Mouse (Mus musculus): ENCODE measurements around the gene Slc1a7. TPM values are rescaled to one million over a fixed set of nuclear protein-coding genes. Genes with fewer than 3 reads are reported as not detected.

The Slc1a7 gene
- total RNA-seq, 2 experiments from 2014 or later: 0.48 to 0.62 TPM

DNA sequence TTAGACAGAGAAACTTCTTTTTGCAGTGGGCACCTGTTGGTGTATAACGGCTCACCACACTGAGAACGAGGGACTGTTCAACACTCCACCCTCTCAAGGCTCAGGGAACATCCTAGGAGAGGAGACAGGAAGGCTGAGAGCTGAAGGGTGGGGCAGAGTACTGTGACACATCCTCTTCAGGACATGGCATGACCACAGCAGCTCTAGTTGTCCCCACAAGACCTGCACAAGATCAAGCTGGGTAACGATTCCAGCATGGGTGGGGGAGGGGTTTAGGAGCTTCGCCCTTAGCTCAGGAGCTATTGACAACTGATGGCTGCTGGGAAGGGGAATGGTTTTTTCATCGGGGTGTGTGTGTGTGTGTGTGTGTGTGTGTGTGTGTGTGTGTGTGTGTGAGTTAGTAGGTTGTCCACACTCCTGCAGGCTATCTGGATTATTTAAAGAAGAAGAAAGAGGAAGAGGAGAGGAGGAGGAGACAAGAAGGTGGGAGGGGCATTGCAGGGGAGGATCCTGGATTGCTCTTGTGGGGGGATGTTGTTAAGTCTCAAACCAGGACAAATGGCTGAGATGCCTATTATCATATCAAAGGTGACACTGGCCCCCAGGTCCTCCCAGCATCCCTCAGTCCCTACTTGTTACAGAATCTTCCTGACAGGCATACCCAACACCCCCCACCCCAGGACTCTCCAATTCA, 1.6 kb upstream of the Slc1a7 start:
- no peak for DNase-seq (ENCODE audit: low spot score in 2 of 2)

DNA sequence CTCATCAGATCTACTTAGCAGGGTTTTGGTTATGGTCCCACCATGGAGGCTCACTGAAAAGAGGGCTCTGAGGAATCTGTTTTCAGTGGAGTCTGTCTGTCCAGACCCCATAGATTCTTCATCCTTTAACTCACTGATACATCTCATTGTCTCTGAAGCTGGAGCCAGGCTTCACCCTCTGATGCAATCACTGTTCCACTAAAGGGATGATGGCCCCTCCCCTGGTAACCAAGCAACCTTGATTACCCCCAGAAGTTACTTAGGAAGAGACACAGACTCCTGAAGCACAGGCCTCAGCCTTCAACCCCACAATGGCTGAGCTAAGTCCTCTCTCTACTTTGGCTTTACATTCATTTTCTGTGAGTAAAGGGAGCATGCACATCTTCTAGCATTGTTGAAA, 1.6 kb downstream of the Slc1a7 start:
- DNase-seq (ENCODE audit: low spot score in 2 of 2): no peak

DNA sequence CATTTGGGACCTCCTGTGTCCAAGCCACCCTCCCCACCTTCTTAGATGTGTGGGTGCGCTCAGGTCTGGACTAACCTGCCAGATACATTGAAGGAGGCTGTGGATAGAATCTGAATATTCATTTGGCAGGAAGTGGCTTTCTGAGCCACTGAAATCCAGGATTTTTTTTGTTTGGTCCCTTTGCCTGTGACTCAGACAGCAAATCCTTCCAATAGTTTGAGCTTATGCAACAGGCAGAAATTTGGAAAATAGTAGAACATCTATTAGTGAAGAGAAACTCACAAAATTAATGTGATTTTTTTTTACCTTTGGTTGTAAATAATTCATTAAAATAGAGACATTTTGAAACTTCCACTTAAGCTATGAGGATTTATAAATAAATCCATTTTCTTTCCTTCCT, 3.0 kb downstream of the Slc1a7 start:
- no peak for DNase-seq (ENCODE audit: low spot score in 2 of 2)

DNA sequence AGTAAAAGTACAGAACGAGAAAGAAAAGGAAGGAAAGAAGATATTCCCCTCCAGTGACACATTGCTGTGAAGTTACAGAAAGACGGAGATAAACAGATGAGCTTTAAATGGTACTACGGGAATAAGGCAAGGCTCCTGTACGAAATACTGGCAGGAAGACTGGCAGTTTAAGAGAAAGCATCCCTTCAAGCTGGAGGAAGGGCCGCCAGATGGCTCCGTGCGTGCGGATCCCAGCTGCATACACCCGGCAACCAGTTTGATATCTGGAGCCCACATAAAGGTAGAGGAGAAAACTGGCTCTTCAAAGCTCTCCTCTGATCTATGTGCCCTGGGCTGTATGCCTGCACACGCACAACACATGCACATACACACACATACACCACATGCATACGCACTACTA, 6.4 kb downstream of the Slc1a7 start:
- DNase-seq (ENCODE audit: low spot score in 2 of 2): no peak

DNA sequence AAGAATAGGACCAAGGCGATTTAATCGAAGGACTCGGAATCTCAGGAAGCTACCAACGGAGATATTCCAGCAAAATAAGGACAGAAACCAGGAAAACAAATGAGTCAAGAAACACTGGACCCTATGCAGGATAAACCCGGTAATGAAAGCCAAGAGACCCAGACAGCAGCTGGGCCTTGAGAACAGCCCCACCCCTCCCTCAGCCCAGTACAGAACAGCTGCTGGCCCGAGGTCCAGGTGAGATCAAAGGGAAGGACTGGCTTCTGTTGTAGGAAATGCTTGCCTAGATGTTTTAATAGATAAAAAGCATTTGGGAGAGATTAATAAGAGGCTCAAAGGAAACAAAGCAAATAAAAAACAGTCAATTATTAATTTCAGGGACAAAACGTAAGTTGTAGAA, 6.9 kb downstream of the Slc1a7 start:
- no peak for DNase-seq (ENCODE audit: low spot score in 2 of 2)

DNA sequence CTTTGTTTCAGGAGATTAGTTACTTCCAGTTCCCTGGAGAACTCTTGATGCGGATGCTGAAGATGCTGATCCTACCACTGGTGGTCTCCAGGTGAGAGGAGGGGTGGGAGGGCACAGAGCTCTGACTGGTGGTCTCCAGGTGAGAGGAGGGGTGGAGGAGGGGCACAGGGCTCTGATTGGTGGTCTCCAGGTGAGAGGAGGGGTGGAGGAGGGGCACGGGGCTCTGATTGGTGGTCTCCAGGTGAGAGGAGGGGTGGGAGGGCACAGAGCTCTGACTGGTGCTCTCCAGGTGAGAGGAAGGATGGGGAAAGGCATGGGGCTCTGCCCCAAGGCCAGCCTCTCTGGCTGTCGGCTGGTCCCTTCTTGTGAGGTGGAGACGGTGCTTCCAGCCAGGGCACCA, 9.5 kb downstream of the Slc1a7 start:
- DNase-seq (ENCODE audit: low spot score in 2 of 2): no peak

DNA sequence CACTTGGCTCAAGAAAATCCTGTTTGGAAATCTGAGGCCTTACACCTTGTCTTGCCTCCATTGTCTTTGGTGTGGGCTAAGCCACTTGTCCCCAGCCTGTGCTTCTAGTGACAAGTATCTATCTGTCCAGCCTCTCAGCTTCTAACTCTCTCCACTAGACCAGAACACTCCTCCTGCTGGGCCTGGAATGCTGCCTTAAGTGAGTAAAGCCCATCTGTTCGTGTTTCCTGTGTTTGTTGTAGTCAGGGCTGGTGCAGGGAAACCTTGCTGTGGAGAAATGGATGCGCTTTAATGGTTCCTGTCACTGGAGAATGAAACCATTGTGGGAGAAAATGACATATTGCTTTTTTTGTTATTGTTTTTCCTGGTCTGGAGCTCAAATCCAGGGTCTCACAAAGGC, 11.4 kb downstream of the Slc1a7 start:
- no peak for DNase-seq (ENCODE audit: low spot score in 2 of 2)

DNA sequence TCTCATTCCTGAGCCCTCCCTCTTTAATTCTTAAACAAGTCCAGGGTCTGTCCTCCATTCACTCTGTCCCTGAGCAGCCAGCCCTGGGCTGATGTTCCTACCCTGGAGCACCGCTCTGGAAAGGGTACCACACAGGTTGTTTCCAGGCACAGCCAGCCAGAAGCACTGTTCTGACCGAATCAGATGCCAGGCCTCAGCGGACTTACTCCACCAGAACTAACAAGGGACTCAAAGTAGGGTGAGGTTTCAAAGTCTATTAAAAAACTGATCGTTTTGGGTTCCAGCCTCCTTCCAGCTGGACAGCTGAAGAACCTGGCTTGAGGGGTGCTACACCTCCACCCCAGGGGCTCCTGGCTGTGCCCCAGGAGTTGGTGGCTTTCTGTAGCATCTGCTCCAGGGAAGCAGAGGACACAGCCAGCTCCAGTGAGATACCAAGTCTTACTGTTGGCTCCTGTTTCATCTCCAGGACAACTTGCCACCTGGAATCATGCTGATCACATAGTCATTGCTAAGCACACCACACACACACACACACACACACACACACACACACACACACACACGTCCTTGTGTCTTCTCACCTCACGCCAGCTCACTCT, 12.0 kb downstream of the Slc1a7 start:
- no peak for DNase-seq (ENCODE audit: low spot score in 2 of 2)

DNA sequence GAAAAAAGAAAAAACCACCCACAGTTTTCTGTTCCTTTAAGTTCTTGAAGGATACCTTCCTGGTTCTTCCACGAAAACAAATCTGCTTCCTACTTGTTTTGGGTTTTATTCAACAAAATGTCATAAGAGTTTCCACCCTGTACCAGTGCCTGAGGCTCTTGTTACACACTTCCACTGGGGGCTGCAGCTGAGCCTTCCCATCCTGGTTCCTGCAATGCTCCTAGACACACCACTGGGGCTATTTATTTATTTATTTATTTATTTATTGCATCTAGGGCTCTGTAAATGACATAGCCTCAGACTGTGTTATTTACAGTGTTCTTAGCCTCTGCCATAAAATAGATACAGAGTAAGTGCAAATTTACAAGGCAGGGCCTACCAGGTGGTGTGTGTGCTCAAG, 15.6 kb downstream of the Slc1a7 start:
- DNase-seq (ENCODE audit: low spot score in 2 of 2): no peak

DNA sequence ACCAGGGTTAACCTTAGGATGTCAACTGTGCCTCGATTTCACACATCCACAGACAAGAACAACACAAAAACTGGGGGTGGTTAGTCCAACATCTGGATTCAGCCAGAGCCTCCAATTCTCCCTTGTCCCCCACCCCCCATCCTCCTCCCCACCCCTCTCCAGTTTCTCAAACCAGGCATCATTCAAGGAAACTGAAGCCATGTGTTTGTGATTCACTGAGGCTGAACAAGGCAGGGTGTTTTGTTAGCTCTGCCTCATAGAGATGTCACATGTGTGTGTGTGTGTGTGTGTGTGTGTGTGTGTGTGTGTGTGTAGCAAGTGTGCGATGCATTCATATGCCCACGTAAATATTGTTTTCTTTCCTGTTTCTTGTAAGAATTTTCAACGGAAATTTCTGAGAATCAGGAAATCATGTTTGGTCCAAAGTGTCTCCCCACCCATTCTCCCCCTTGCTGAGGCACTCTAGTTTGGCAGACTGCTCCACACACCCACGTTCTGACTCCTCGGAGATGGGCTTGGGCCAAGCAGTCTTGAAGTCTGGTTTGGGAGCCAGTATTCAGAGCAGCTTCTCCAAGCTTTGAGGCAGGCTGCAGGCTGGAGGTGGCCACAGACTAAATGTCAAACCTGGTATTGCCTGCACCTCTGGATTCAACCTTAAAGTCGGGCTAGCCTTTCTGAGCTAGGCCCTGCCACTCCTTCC, 16.3 kb downstream of the Slc1a7 start:
- no peak for DNase-seq (ENCODE audit: low spot score in 2 of 2)

DNA sequence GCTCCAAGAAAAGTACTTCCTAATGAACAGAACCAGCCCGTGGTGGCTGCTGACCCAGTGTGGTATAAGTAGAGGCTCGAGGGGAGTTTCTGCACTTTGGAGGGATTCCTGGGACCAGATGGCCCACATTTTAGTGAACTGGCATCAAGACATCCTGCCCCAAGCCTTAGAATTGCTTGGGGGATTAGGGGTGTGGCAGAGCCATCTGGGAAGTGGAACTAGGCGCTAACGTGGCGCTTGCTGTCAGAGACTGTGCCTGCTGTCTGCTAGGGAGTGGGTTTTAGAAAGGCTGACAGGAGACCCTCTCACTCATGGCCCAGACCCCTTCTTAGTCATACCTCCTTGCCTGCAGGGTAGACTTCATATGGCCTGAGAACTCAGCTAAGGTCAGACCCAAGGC, 17.7 kb downstream of the Slc1a7 start:
- DNase-seq (ENCODE audit: low spot score in 2 of 2): no peak

DNA sequence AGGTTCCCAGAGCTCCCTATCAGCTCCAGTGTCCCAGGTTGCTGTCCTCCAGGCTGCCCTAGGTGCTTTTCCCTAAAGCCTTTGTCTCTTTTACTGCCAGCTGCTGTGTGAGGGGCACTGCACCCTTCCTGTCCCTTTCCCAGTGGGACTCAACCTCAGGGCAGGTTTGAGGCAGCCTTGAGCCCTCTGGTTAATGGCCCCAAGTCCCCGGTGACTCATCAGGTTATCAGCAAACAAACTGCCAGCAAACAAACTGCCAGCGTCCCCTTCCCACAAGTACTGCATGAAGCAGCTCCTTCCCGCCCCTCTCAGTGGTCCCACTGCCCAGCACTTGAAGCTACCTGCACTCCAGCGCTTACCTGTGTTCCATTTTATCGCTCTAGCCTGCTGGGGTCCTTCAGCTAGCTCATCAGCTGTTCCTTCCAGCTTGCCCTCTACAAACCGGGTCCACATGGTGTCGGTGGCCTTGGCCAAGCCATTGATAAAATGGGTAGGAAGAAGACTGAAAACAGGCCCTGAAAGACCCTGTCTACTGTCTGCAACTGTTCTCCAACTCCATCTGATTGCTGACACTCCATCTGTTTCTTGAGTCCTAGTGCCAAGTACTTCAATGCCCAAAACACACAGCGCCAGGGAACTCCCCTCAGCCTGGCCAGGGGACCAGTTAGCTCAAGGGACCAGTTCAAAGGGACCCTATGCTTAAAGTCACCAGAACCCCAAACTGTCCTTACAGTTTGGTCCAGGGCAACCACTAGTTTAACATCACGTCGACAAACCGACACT, 18.4 kb downstream of the Slc1a7 start:
- no peak for DNase-seq (ENCODE audit: low spot score in 2 of 2)

DNA sequence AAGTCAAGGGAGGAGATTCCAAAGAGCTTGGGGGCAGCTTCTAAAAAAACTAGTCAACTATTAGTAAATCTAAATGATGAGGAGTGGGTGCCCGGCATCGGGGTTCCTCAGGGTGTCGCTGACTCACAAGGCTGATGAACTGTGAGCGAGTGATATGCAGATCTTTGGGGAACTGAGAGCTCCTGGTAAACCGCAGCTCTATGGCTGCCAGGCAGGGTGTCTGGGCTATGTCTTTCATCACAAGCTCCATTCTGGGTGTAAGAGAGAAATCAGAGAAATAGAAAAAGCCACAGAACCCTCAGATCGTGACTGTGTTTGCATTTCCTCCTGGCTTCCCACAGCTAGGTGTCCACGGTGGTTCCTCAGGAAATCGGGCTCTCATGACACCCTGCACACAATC, 20.8 kb downstream of the Slc1a7 start:
- no peak for DNase-seq (ENCODE audit: low spot score in 2 of 2)

DNA sequence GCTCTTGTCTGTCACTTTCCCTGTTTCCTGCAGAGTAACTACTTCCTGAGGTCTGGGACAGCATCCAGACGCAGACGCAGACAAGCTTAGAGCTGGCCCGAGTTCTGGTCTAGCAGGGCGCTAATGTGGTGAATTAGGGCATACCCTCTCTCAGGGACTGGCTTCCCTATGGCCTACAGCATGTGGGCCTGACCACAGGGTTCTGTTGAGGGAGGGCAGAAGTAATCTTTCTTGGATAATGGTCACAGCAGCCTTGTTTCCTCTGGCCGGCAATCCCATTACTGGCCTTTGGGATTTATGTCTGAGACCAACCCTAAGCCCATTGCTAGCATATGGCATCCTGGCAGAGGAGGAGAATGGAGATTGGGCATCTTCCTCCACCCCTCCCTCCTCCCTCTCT, 22.7 kb downstream of the Slc1a7 start:
- DNase-seq (ENCODE audit: low spot score in 2 of 2): no peak

DNA sequence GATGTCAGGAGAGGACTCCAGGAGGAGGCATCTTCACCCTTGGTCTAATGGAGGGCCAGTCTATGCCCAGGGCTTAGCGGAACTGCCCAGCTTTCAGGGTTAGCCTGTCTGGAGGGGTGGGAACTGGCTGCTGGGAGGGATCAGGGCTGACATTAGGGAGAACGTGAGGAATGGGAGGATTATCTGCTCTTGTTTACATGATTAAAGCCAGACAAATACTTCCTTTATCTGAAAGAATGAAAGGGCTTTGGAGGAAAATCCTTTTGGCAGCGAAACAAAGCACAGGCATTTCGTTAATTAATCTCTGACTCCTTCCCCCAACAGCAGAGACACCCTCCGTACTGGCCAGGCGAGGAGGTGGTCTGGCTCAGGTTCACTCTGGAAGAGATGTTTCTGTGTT, 23.7 kb downstream of the Slc1a7 start:
- DNase-seq (ENCODE audit: low spot score in 2 of 2): no peak

DNA sequence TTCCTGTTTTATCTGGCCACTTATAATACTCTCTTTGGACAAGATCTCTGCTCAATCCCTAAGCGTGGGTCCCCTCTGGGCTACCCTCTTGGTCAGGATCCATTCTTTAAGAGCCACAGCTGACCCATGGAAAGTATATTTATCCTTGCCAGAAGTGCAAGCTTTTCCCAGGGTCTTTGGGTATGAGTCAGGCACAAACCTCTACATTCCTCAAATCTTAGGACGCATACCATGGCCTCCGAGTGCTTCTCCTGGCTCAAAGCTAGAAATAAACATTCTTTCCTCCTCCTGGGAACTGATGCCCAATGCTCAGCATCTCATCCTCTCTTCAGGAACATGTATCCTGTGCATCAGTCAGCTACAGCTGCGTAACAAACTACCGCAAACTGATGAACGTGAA, 26.9 kb downstream of the Slc1a7 start:
- DNase-seq (ENCODE audit: low spot score in 2 of 2): no peak

DNA sequence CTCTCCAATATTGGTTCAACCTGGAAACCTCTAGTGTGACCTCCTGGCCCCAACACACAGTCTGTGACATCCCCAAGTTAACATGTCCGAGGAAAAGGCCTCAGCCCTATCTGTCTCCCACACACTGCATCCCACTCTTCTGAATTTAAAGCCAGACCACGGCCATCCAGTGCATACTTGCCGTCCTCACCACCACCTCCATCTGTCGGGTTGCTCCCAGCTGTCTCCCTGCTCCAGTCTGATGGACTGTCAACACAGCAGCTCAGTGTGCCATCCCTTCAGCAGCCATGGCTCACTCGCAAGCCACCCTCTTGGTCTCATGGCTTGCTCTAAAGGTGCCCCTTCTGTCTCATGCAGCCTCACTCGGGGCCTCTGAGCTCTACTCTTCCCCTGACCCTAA, 27.6 kb downstream of the Slc1a7 start:
- no peak for DNase-seq (ENCODE audit: low spot score in 2 of 2)

DNA sequence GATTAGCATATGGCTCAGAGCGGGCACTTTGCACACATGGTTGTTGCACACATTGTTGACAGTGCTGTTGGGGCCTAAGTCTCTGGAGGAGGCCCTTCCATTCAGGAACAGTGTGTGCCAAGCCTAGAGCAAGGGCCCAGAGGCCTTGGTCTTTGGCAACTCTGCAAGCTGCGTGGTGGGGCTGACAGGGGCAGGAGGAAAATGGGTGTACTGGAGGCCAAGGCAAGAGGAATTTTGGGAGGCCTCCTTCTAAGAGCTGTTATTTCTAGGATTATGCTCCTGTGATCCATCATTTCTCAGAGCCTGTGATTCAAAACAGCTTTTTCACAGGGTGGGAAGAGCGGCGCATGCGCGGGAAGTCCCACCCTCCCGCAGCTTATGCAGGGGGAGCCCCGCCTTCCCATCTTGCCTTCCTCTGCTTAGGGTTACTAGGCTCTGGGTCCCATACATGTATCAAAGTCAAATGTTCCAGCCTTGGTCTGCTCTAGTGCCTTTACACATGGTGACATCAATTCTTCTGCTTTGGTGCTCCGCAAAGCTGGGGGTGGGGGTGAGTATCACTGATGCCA, 28.4 kb downstream of the Slc1a7 start:
- no peak for DNase-seq (ENCODE audit: low spot score in 2 of 2)

DNA sequence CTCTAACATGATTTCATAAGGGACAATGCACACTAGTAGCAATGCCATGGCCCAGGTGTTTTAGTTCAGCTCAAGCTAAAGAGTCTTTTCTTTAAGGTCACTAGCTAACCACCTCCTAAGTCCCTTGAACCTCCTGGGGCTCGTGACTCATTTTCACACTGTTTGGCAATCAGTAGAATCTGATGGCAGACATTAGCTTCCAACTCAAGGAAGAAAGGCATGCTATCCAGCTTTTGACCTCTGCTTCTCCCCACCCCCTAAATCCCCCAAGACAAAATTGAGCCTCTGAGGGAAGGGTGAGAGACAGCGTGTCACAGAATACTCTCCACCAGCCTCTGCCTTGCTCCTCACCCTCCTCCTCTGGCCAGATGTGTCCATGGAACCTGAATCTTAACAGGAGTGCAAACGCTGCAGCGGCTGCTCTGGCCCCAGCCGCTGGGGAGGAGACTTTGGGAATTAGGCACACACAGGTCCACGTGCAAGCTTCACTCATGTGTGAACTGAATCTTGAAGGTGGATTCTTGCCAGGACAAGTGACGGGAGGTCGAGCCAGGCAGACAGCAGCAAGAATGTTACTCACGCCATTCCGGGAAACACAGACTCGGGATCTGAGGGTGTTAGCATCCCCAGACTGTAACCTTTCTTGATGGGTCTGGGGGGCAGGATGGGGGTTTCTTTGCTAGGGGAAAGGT, 30.7 kb downstream of the Slc1a7 start:
- DNase-seq (ENCODE audit: low spot score in 2 of 2): no peak

DNA sequence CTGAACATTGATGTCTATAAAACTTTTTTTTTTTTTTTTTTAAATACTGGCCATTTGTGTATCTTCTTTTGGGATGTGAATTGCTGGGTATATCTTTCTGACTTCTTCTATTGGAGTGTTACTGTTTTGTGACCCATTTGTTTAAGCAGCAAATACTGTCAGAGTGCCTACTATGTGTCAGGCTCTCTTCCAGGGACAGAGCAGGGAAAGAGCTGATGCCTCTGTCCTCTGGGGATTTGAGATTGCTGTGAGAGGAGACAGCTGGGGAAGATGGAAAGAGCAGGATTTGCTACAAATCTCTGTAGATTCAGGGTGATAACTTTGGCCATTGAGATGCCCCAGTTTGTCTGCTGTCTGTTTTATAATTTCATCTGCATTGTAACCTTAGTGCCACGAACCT, 31.2 kb downstream of the Slc1a7 start:
- no peak for DNase-seq (ENCODE audit: low spot score in 2 of 2)

DNA sequence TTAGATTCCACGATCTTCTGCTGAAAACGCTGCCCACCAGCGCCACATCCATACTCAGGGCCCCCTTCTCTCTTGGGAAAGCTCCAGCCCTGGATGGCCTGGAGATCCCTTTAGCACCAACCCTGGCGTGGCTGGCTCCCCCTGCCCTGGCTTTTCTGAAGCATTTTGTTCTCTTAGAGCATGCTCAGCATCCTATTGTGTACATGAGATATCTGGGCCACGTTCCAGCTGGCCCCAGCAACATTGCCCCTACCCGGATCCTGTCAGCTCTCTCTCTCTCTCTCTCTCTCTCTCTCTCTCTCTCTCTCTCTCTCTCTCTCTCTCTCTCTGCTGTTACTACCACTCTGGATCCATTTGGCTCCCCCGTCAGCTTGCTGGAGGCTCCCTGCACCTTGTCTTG, 37.2 kb downstream of the Slc1a7 start:
- no peak for DNase-seq (ENCODE audit: low spot score in 2 of 2)

Data from adrenal gland, postnatal 4 days (tissue).